Mouse (Mus musculus) hindbrain, embryonic 11.5 days (tissue): ENCODE data around the gene Vav2. TPM values are rescaled to one million over a fixed set of nuclear protein-coding genes. Genes with fewer than 3 reads are reported as not detected.

Experiments
- ATAC-seq: fragments of 200-750 bp; cut with Nextera tagmentation; 2 replicates; pipeline ENCODE4 v1.8.0; 2017; ENCODE audit warnings: mild to moderate bottlenecking, moderate TSS enrichment, moderate library complexity; ENCODE audit not compliant: low FRiP score
- DNase-seq: peaks from one replicate; pipeline ENCODE4 v3.0.0-alpha.2; 2015; ENCODE audit warnings: low spot score
- H3K27ac ChIP-seq: fragments of 300-500 bp; sonication (generic); 2 replicates; pipeline ENCODE4 v1.5.1; 2014; ENCODE audit warnings: mild to moderate bottlenecking, low read depth, low read length
- H3K27me3 ChIP-seq: fragments of 300-500 bp; sonication (generic); 2 replicates; pipeline ENCODE4 v1.6.1; 2014; ENCODE audit warnings: mild to moderate bottlenecking, low read length, moderate library complexity, mixed read lengths; ENCODE audit not compliant: control insufficient read depth, insufficient read depth
- H3K36me3 ChIP-seq: fragments of 300-500 bp; sonication (generic); 2 replicates; pipeline ENCODE4 v1.6.1; 2014; ENCODE audit warnings: mild to moderate bottlenecking, low read length, moderate library complexity, mixed read lengths; ENCODE audit not compliant: control insufficient read depth, insufficient read depth
- H3K4me1 ChIP-seq: fragments of 300-500 bp; sonication (generic); replicated peaks from 2 replicates; pipeline ENCODE4 v1.6.1; 2014; ENCODE audit warnings: low read length, mixed read lengths; ENCODE audit not compliant: control insufficient read depth, insufficient read depth
- H3K4me2 ChIP-seq: fragments of 300-500 bp; sonication (generic); replicated peaks from 2 replicates; pipeline ENCODE4 v1.6.1; 2014; ENCODE audit warnings: mild to moderate bottlenecking, low read depth, low read length
- H3K4me3 ChIP-seq: fragments of 300-500 bp; sonication (generic); 2 replicates; pipeline ENCODE4 v1.5.1; 2014; ENCODE audit warnings: low read depth, low read length
- H3K9ac ChIP-seq: fragments of 300-500 bp; sonication (generic); 2 replicates; pipeline ENCODE4 v1.6.1; 2014; ENCODE audit warnings: low read depth, low read length
- H3K9me3 ChIP-seq: fragments of 300-500 bp; sonication (generic); 2 replicates; pipeline ENCODE4 v1.6.1; 2016; ENCODE audit warnings: low read length; ENCODE audit not compliant: control insufficient read depth
- WGBS: fragments of 180-500 bp; shearing (Covaris S2); extraction: QIAGEN DNeasy Blood & Tissue Kit; methylation state at CpG from one replicate; pipeline ENCODE4 v1.1.7; 2014; 5-methylcytosine and 5-hydroxymethylcytosine counted together
- polyA plus RNA-seq: library from polyadenylated mRNA; unstranded; fragments of >200 nt; fragmentation: Nextera tagmentation; extraction: Ambion mirVana; gene quantifications from 2 replicates; pipeline ENCODE4 v1.2.1, GENCODE M21; 2014

Vav2 gene
- polyA plus RNA-seq, 1 experiment from 2014 or later, result 12.9 TPM

DNA sequence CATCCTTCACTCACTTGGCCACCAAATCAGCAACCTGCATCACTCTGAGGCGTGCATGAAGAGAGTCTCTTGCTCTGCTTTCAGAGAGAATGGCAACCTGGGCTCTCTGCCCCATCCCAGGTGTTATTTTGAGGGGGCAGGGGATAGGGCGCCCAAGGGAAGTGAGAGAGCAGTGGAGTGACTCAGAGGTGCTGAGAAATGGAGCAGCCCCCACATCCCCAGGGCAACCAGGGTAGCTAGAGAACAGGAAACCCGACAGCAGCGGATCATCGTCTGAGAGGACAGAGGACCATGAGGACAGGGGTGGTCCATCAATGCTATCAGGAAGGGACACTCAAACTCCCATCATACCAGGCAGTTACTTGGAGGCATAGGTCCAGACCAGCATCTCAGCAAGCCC, 19.9 kb downstream of the Vav2 start:
- ATAC-seq (no peak), DNase-seq (no peak)
- H3K4me2 ChIP-seq, result no peak overlapping the region
- 90% methylated on average over 5 of the region's 5 CpGs for WGBS
- H3K4me1 ChIP-seq, result peaks cover 18% of the 10 kb centered on the region
- H3K9me3 ChIP-seq, result no peaks in the 10 kb centered on the region
- H3K9ac ChIP-seq, result no peak overlapping the region
- H3K36me3 ChIP-seq, result no peaks in the 10 kb centered on the region
- no peak overlapping the region for H3K4me3 ChIP-seq
- no peak overlapping the region for H3K27ac ChIP-seq
- H3K27me3 ChIP-seq, result no peaks in the 10 kb centered on the region

DNA sequence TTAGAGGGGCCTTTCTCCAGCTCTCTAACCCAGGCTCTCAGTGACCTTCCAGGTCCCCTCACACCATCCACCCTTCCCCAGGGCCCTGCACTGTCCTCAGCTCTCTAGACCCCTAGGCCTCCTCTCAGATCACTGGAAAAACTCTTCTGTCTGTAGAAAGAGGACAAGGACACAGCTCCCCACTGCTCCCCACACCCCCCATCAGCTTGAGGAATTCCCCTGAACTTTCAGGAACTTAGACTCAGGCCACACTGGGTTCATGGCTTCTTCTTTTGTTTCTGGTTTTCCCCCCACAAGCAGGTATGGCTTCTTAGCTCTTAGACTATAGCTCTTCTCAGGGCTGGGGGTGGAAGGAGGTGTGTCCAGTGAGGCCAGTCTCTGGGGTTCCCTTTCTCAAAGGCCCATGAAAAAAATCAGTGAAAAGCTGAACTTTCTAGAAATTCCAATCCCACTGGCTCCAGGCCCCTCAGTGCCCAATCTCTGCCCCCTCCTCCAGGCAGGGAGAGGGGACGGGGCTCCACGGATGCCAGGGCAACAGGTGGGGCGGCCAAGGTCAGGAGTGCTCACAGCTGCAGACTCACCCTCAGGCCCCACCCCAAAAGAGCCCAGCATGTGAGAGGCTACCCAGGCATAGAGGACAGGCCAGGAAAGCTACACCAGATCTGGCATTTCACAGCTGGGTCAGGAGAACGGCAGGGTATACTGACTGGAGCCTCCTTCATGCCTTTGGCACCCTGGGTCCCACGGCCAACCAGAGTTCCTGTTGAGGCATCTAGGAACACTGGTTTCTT, 21.5 kb downstream of the Vav2 start:
- H3K4me3 ChIP-seq, result no peak overlapping the region
- H3K9ac ChIP-seq, result no peak overlapping the region
- DNase-seq (no peak), ATAC-seq (no peak)
- whole genome bisulfite sequencing, result 63% methylated on average over 5 of the region's 5 CpGs
- H3K4me2 ChIP-seq, result no peak overlapping the region
- H3K27me3 ChIP-seq, result no peaks in the 10 kb centered on the region
- no peak overlapping the region for H3K27ac ChIP-seq
- peaks cover 9% of the 10 kb centered on the region; the same call in 1 of the 2 replicates for H3K4me1 ChIP-seq
- no peaks in the 10 kb centered on the region for H3K36me3 ChIP-seq
- no peaks in the 10 kb centered on the region for H3K9me3 ChIP-seq

DNA sequence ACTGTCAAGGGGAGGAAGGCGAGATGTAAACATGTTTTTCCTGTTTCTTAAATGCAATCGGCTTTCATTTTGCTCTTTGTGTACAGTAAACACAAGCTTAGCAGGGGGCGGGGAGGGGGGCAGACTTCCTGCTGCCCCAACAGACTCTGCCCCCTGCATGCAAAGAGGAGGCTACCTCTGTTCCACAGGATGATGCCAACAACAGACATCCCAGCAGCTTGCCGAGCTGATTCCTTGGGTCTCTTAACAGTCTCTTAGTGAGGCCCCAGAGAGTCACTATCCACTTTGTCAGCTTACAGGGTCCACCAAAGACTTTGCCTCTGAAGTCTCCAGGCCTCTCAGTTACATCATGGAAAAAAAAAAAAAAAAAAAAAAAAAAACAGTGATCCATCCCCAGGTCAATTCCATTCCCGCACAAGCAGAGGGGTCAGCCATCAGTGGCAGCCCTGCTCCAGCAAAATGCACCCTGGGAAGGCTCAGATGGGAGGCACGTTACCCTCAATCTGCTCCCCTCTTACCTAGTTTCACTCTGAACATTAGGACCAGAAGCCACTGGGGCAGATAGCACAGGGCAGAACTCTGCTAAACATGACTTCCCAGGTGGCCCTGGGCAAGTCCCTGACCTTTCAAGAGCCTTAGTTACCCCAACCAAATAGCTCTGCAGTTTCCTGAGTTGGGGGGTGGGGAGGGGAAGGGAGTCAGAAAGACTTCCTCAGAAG, 22.3 kb downstream of the Vav2 start:
- no peaks in the 10 kb centered on the region for H3K27me3 ChIP-seq
- ATAC-seq, result no peak
- no peaks in the 10 kb centered on the region for H3K9me3 ChIP-seq
- H3K4me3 ChIP-seq, result no peak overlapping the region
- 38% methylated on average over 6 of the region's 6 CpGs for WGBS
- no peaks in the 10 kb centered on the region for H3K36me3 ChIP-seq
- no peak for DNase-seq
- no peak overlapping the region for H3K9ac ChIP-seq
- H3K4me1 ChIP-seq, result peaks cover 9% of the 10 kb centered on the region; the same call in 1 of the 2 replicates
- no peak overlapping the region for H3K27ac ChIP-seq
- no peak overlapping the region for H3K4me2 ChIP-seq

DNA sequence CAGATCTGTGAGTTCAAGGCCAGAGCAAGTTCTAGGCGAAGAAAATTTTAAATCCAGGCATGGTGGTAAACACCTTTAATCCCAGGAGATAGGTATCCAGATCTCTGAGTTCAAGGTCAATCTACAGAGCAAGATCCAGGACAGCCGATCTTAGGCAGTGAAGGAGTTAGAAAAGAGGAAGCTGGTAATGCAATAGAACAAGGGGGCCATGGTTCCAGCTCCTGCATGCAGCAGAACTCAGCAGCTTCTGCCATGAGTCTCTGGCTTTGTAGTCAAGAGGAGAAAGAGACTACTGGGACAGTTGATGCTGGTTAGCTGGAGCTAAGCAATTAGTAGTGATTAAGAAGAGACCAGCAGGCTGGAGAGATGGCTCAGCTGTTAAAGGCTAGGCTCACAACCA, 25.3 kb downstream of the Vav2 start:
- no peak for ATAC-seq
- H3K4me3 ChIP-seq, result no peak overlapping the region
- no peaks in the 10 kb centered on the region for H3K27me3 ChIP-seq
- DNase-seq, result no peak
- no peak overlapping the region for H3K9ac ChIP-seq
- WGBS, result 94% methylated on average over 2 of the region's 2 CpGs
- no peaks in the 10 kb centered on the region for H3K9me3 ChIP-seq
- H3K36me3 ChIP-seq, result no peaks in the 10 kb centered on the region
- no peak overlapping the region for H3K4me2 ChIP-seq
- no peak overlapping the region for H3K27ac ChIP-seq
- H3K4me1 ChIP-seq, result peaks cover 4% of the 10 kb centered on the region; the same call in 1 of the 2 replicates

DNA sequence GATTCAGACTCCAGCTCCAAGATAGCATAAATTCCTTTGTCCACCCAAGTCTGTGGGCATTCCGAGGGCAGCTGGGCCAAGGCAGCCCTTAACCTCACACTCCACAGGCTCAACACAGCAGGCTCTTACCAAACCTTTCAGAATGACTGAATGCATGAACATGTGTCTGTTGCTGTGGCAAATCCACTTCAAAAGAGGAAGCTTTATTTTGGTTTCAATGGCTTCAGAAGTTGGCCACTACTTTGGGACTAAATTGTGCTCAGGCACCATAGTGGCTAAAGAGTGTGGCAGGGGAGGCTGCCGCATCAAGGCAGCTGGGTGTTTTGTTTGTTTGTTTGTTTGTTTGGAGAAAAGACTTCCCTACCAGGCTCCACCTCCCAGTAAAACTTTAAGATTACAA, 26.8 kb downstream of the Vav2 start:
- no peak for DNase-seq
- Histone ChIP-seq H3K36me3 (no peaks in the 10 kb centered on the region), H3K9me3 (no peaks in the 10 kb centered on the region), H3K4me2 (no peak overlapping the region), H3K27ac (no peak overlapping the region), H3K27me3 (no peaks in the 10 kb centered on the region), H3K4me3 (no peak overlapping the region), H3K4me1 (peaks cover 7% of the 10 kb centered on the region), H3K9ac (no peak overlapping the region)
- WGBS, result 91% methylated on average over 2 of the region's 2 CpGs
- no peak for ATAC-seq

DNA sequence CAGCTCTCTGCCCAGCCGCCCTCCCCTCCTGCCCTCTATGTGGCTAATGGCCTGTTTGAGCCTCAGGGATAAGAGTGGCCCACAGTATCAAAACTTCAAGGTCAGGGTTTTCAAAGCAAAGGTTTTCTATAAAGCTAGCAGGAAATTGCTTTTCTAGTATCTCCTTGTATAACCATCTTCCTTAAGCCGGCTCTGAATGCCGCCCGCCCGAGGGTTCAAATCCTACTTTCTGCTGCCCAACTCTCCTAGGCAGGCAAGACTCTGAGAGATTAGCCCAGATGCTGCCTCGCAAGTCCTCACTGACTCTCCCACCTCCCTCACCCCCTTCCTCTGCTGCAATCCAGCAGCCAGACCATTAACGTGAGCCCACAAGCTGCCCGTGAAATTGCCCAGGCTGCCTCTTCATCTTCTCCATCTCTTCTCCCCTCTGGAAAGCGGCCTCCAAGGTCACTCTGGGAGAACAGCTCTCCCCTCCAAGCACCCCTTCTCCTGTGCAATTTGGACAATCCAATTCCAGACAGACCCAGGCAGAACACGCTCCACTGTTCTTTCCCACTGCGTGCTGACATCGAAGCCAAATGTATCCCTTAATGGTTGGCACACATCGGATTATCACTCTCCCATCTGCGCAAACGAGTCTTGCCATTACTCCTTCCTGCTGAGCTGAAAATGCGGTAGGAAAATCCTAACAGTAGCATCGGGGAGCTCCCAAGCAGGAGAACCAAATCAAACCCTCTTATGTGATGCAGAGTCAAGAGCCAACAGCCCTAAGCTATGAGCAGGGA, 30.0 kb downstream of the Vav2 start:
- H3K4me1 ChIP-seq, result peaks cover 13% of the 10 kb centered on the region
- H3K36me3 ChIP-seq, result no peaks in the 10 kb centered on the region
- no peaks in the 10 kb centered on the region for H3K27me3 ChIP-seq
- WGBS, result 64% methylated on average over 17 of the region's 17 CpGs
- no peak overlapping the region for H3K27ac ChIP-seq
- ATAC-seq (no peak), DNase-seq (no peak)
- H3K9ac ChIP-seq, result no peak overlapping the region
- H3K9me3 ChIP-seq, result no peaks in the 10 kb centered on the region
- H3K4me3 ChIP-seq, result no peak overlapping the region
- no peak overlapping the region for H3K4me2 ChIP-seq

DNA sequence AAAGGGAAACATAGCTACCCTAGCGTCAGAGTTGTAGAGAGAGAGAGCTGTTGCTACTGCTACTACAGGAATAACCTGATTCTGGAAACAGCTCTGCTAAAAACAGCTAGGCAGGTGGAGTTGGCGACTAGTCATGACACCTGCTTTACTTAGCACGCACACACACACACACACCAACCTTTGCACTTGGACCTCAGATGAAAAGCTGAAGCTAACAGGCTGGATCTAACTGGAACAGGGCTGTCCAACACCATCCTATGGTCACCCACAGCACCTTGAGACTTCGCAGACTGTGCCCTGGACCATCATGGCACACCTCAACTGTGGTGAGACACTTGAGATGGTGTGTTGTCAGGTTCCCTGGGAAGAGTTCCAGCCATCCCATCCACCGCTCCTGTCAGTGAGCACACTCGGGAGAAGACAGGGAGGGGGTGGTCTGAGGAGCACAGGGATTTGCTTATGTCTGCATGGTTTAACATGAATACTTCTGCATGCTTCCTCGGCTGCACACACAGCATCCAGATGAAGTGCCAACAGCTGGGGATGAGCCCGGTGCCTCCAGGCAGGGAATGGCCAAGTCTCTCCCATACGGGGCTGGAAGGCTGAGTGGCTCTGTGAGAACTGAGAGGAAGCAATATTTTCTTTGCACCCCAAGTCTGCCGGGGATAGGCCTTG, 32.5 kb downstream of the Vav2 start:
- H3K9ac ChIP-seq, result no peak overlapping the region
- H3K36me3 ChIP-seq, result no peaks in the 10 kb centered on the region
- no peaks in the 10 kb centered on the region for H3K9me3 ChIP-seq
- peak; percentile 25 for DNase-seq
- H3K27ac ChIP-seq, result no peak overlapping the region
- H3K27me3 ChIP-seq, result no peaks in the 10 kb centered on the region
- H3K4me1 ChIP-seq, result peaks cover 23% of the 10 kb centered on the region
- 68% methylated on average over 10 of the region's 10 CpGs for WGBS
- peak; percentile 28; the same call in 1 of the 2 replicates for ATAC-seq
- H3K4me3 ChIP-seq, result no peak overlapping the region
- H3K4me2 ChIP-seq, result no peak overlapping the region

DNA sequence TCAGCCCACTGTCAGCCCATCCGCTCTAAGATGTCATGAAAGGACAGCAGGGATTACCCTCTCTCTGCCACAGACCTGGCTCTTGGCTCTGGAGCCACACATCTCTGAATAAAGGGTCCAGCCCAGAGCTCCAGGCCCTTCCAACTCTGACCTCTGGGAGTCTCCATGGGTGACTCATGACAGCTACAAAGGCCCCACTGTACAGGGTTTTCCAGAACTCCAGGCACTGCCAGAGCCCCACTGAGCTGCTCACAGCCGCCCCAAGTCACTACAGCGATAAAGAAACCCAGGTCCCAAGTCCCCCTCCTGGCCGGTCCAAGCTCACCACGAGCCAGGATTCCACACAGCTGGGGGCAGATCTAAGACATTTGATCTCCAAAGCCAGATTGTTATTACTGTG, 34.6 kb downstream of the Vav2 start:
- 27% methylated on average over 5 of the region's 5 CpGs for WGBS
- H3K9ac ChIP-seq, result no peak overlapping the region
- no peaks in the 10 kb centered on the region for H3K27me3 ChIP-seq
- no peaks in the 10 kb centered on the region for H3K9me3 ChIP-seq
- H3K27ac ChIP-seq, result no peak overlapping the region
- H3K4me3 ChIP-seq, result no peak overlapping the region
- peaks cover 23% of the 10 kb centered on the region for H3K4me1 ChIP-seq
- DNase-seq (no peak), ATAC-seq (0 out of 2 replicates have a peak, but pooled peaks have one; percentile 20)
- H3K36me3 ChIP-seq, result no peaks in the 10 kb centered on the region
- no peak overlapping the region for H3K4me2 ChIP-seq
